ENCODE assay signal across 8 mouse cellular contexts in the genomic region with DNA sequence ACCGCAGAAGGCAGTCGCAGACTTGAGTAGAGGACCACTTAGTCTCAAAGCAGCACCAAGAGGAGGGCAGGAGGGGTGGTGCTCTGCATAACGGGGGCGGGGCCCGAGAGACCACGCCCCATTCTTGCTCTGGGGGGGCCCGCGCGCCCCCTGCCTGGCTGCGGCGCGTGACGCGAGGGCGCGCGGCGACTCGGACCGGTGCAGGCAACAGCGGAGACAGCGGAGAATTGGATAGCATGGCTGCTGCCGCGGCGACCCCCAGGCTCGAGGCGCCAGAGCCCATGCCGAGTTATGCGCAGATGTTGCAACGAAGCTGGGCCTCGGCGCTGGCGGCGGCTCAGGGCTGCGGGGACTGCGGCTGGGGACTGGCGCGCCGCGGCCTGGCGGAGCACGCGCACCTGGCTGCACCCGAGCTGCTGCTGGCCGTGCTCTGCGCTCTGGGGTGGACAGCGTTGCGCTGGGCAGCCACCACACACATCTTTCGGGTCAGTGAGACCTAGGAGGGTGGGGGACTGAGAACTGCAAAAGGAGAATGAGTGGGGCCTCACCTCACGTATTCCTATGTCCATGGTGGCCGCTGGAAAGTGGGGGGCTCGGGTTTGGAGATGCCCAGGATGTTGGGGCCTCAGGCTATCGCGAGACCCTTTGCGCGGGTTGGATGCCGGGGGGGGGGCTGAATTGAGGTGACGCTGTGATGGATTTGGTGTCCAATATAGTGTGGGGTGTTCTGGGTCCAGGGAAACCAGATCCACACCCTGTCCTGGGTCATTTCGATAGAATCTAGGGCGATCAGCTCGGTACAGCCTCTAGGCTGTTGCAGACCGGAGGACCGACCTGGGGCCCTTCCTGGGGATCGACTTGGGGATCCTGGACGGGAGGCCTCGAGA. TPM values are rescaled to one million over a fixed set of nuclear protein-coding genes. Genes with fewer than 3 reads are reported as not detected.
DNase-seq lines count a peak whose midpoint lies in the region; ATAC-seq and TF ChIP-seq lines count a peak whose summit lies in the region.

A gene (plus strand): TSS at position 152 of the 887 bp plus-strand sequence.

- peak; percentile 81 for ATAC-seq in embryonic facial prominence, embryonic 15.5 days (ENCODE audit: insufficient number of reproducible peaks, low FRiP score, low TSS enrichment, low read depth)
- peak; percentile 19; the same call in 1 of the 2 replicates for ATAC-seq in heart, embryonic 13.5 days (ENCODE audit: extremely low read depth, insufficient number of reproducible peaks, low FRiP score, low TSS enrichment)
- ATAC-seq in liver, embryonic 16.5 days (ENCODE audit: low read depth), result peak; percentile 49; the same call in 1 of the 2 replicates
- ATAC-seq in megakaryocyte-erythroid progenitor cell, adult 5-6 weeks (replicated peaks; ENCODE audit: low FRiP score, low TSS enrichment, poor library complexity, severe bottlenecking), result no peak

- H3K27ac ChIP-seq in embryonic facial prominence, embryonic 15.5 days (replicated peaks), result peak within 1 kb of the TSS; percentile 81
- H3K27ac ChIP-seq in heart, embryonic 13.5 days (replicated peaks), result no peak within 1 kb of the TSS
- no peak within 1 kb of the TSS for H3K27ac ChIP-seq in liver, embryonic 16.5 days (ENCODE audit: low read length)

- peak within 1 kb of the TSS; percentile 64 for H3K9ac ChIP-seq in embryonic facial prominence, embryonic 15.5 days
- H3K9ac ChIP-seq in heart, embryonic 13.5 days, result peak within 1 kb of the TSS; percentile 79
- H3K9ac ChIP-seq in liver, embryonic 16.5 days (ENCODE audit: low read depth, low read length), result no peak within 1 kb of the TSS

- no peak for TF ChIP-seq CTCF in C2C12 (IDR thresholded peaks at IDR 0.05; ENCODE audit: control insufficient read depth, insufficient read depth, insufficient read length)

- H3K27me3 ChIP-seq in C2C12 (ENCODE audit: control insufficient read depth, insufficient read depth, insufficient read length), result no peaks in the 10 kb centered on the region
- no peaks in the 10 kb centered on the region for H3K27me3 ChIP-seq in embryonic facial prominence, embryonic 15.5 days
- H3K27me3 ChIP-seq in heart, embryonic 13.5 days (replicated peaks), result peaks cover 24% of the 10 kb centered on the region
- H3K27me3 ChIP-seq in liver, embryonic 16.5 days (ENCODE audit: control insufficient read depth, insufficient read depth, low read depth, low read length), result peaks cover 32% of the 10 kb centered on the region

- H3K36me3 ChIP-seq in C2C12 (ENCODE audit: control insufficient read depth, insufficient read depth), result peaks cover 13% of the 10 kb centered on the region
- peaks cover 45% of the 10 kb centered on the region for H3K36me3 ChIP-seq in embryonic facial prominence, embryonic 15.5 days
- H3K36me3 ChIP-seq in heart, embryonic 13.5 days, result peaks cover 29% of the 10 kb centered on the region
- H3K36me3 ChIP-seq in liver, embryonic 16.5 days (ENCODE audit: control insufficient read depth, insufficient read depth), result peaks cover 13% of the 10 kb centered on the region

- H3K9me3 ChIP-seq in embryonic facial prominence, embryonic 15.5 days (replicated peaks), result no peaks in the 10 kb centered on the region
- no peaks in the 10 kb centered on the region for H3K9me3 ChIP-seq in heart, embryonic 13.5 days
- H3K9me3 ChIP-seq in liver, embryonic 16.5 days (replicated peaks; ENCODE audit: control insufficient read depth, low read length), result no peaks in the 10 kb centered on the region

- H3K4me1 ChIP-seq in embryonic facial prominence, embryonic 15.5 days, result peaks cover 36% of the 10 kb centered on the region
- peaks cover 30% of the 10 kb centered on the region for H3K4me1 ChIP-seq in heart, embryonic 13.5 days
- H3K4me1 ChIP-seq in liver, embryonic 16.5 days (ENCODE audit: control insufficient read depth, low read depth, low read length), result peaks cover 8% of the 10 kb centered on the region

- H3ac ChIP-seq in C2C12 (ENCODE audit: control insufficient read depth, insufficient read length, low read depth), result peak within 1 kb of the TSS; percentile 32

- WGBS in embryonic facial prominence, embryonic 15.5 days, result 3% methylated on average over 53 of the region's 66 CpGs
- 3% methylated on average over 66 of the region's 66 CpGs for WGBS in heart, embryonic 13.5 days
- 4% methylated on average over 66 of the region's 66 CpGs for WGBS in liver, embryonic 16.5 days (ENCODE audit: insufficient replicate concordance)

- peak within 1 kb of the TSS; percentile 86 for H3K4me2 ChIP-seq in embryonic facial prominence, embryonic 15.5 days (replicated peaks)
- H3K4me2 ChIP-seq in heart, embryonic 13.5 days, result peak within 1 kb of the TSS; percentile 90
- peak within 1 kb of the TSS; percentile 71 for H3K4me2 ChIP-seq in liver, embryonic 16.5 days (ENCODE audit: low read depth, low read length)

- peak; percentile 78 for DNase-seq in adrenal gland, postnatal 14 days
- peak; percentile 79 to 85 for DNase-seq in kidney, postnatal 4 days
- peak; percentile 46 for DNase-seq in ovary, postnatal 14 days (ENCODE audit: low spot score)

- no peaks in the 10 kb centered on the region for H3K79me3 ChIP-seq in C2C12 (ENCODE audit: low read depth)

- no peak within 1 kb of the TSS for H3K4me3 ChIP-seq in C2C12 (ENCODE audit: insufficient read depth, poor library complexity, severe bottlenecking)
- peak within 1 kb of the TSS; percentile 61 for H3K4me3 ChIP-seq in embryonic facial prominence, embryonic 15.5 days (replicated peaks)
- H3K4me3 ChIP-seq in heart, embryonic 13.5 days, result peak within 1 kb of the TSS; percentile 63
- peak within 1 kb of the TSS; percentile 52 for H3K4me3 ChIP-seq in liver, embryonic 16.5 days (ENCODE audit: low read depth, low read length)

- no peaks in the 10 kb centered on the region for H3K79me2 ChIP-seq in C2C12 (ENCODE audit: control insufficient read depth, insufficient read depth)

TF ChIP-seq in C2C12, 6 proteins besides CTCF, POLR2A, EP300 and RAD21:
- TF ChIP-seq MYOD1 (IDR thresholded peaks at IDR 0.05; ENCODE audit: control insufficient read depth, insufficient read length, low read depth) (no peak), MYOG (IDR thresholded peaks at IDR 0.05; ENCODE audit: control insufficient read depth, extremely low read depth, insufficient read length) (no peak), MAX (IDR thresholded peaks at IDR 0.05) (no peak), CEBPB (IDR thresholded peaks at IDR 0.05; ENCODE audit: low read depth) (no peak), FOSL1 (IDR thresholded peaks at IDR 0.05; ENCODE audit: insufficient read depth, low read length, poor library complexity, severe bottlenecking) (no peak), USF1 (IDR thresholded peaks at IDR 0.05; ENCODE audit: low read depth) (no peak)

RNA-seq across cellular contexts. Expression of the gene that starts here (rescaled TPM):
- polyA plus RNA-seq in C2C12 (2012; fragmentation: generic; extraction: Trizol), result 0.23 TPM
- 1.9 and 2.9 TPM in 2 replicates for total RNA-seq in adrenal gland, postnatal 14 days (2021)
- 8.9 and 9.3 TPM in 2 replicates for polyA plus RNA-seq in embryonic facial prominence, embryonic 15.5 days (2015; fragmentation: Nextera tagmentation; extraction: Ambion mirVana)
- 1.9 and 2.6 TPM in 2 replicates for polyA plus RNA-seq in heart, embryonic 13.5 days (2015; fragmentation: Nextera tagmentation; extraction: Ambion mirVana)
- 0.05 and 0.24 TPM in 2 replicates for polyA plus RNA-seq in liver, embryonic 16.5 days (2015; fragmentation: Nextera tagmentation; extraction: Ambion mirVana)
- total RNA-seq in megakaryocyte-erythroid progenitor cell, adult 5-6 weeks (2014; fragmentation: Nextera tagmentation), result not detected in 2 replicates
- total RNA-seq in megakaryocyte-erythroid progenitor cell, adult 5-6 weeks (2017), result not detected in 2 replicates

Comparison
In these comparisons a context has a peak if more than half of its experiments do, and no peak if none do; other contexts are left out.
1. Peak in ATAC-seq, H3K4me3 ChIP-seq and H3K4me2 ChIP-seq in liver, embryonic 16.5 days; RNA of the gene not detected or under 1 TPM.